Mouse (Mus musculus) urinary bladder, postnatal 25 days (tissue): ENCODE measurements around the gene Iqsec3.

Experiments used
- DNase-seq: peaks from one replicate; pipeline ENCODE4 v3.0.0; 2022; ENCODE audit warnings: low spot score

The Iqsec3 gene

GRCm38 (mm10) chr6:121454549-121455494 is 18.7 kb downstream of the Iqsec3 start:
- DNase-seq, result no peak

DNA sequence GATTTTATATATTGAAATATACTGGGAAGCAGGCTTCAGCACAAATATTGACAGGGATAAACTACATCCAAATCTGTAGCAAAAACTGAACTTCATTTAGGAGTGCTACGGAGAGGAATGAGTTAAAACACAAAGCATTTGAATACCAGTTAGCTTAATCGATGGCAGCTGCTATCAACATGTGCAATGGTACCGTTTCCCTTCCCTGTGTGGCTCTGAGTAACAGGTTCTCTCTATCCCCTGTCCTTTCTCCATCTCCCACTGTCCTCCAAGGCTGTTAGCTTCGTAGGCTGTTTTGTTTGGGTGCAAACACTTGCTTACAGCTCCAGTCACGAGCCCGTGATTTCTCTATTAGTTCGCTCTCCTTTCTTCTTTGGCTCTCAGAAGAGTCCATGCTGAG is 19.7 kb downstream of the Iqsec3 start:
- DNase-seq, result no peak

GRCm38 (mm10) chr6:121451703-121452102 is 21.8 kb downstream of the Iqsec3 start:
- no peak for DNase-seq

- DNase-seq, result no peak
These were observed 32.7 kb downstream of the Iqsec3 start for GRCm38 (mm10) chr6:121440696-121441220.

DNA sequence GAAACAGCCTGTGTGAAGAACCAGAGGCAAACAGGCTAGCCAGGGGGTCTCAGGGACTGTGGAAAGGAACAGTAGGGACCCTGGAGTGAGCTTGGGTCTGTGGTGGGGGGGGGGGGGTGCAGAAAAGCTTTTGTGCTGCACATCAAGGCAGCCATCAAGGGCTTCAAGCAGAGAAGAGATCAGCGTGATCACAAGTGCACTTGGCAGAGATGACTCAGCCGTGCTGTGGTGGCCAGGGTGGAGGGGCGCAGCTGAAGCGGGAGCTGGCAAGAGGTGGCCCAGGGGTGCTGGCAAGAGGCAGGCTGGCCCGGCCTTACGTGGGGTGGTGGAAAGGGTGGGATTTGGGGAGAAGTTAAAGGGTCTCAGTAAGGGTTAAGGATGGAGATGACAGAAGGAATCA is 48.6 kb downstream of the Iqsec3 start:
- no peak for DNase-seq

GRCm38 (mm10) chr6:121424403-121424802 is 49.1 kb downstream of the Iqsec3 start:
- no peak for DNase-seq

DNA sequence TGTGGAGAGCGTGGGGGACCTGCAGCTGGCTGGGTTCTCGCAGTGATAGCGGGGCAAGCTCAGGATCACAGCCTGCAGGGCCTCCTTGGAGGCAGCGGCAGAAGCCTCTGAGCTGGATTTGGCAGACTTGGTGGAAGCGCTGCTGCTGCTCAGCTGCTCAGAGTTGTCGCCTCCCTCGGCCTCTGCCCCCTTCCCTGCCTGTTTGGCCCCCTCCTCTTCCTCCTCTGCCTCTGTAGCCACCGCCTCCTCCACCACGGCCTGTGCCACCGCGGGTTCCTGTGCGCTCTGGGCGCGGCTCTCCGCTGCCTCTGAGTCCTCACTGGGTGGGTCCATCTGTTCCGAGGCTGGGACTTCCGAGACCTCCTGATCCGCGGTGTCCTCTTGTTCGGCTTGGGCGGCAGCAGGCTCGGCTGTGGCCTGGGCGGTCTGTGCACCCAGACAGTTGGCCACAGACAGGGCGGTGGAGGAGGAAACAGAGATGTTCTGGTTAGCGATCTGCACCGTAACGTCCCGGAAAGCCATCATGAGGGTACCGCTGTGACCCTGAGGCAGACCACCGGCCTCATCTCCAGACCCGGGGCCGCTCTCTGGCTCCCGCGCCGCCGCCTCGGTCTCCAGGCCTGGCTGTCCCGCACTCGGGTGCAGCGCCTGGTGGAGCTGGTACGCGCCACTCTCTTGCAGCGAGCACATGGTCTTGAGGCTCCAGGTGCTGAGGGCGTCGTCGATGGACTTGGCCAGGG is 60.8 kb downstream of the Iqsec3 start:
- DNase-seq, result no peak

GRCm38 (mm10) chr6:121407571-121408011 is 65.9 kb downstream of the Iqsec3 start:
- no peak for DNase-seq

DNA sequence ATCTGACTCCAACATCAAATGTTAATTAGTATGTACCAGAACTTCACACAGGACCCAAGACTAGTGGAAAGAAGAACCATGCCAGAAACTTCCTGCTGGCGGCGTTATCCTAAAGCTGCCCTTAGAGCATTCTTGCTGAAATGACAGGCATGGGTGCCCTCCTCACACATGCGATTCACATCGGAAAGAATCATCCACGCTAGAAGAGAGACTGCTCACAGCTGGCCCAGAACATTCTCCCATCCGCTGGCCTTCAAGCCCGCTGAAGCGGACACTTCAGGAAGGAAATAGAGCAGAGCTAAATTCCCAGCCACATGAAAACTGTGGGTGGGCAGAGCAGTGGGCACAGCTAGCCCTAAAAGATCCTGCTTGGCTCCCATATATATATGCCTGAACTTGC is 68.2 kb downstream of the Iqsec3 start:
- DNase-seq, result no peak

- no peak for DNase-seq
These were observed 70.7 kb downstream of the Iqsec3 start for GRCm38 (mm10) chr6:121402661-121403244.

- DNase-seq, result no peak
These were observed 71.4 kb downstream of the Iqsec3 start for GRCm38 (mm10) chr6:121401826-121402660.

- no peak for DNase-seq
These were observed 72.3 kb downstream of the Iqsec3 start for GRCm38 (mm10) chr6:121401140-121401539.

DNA sequence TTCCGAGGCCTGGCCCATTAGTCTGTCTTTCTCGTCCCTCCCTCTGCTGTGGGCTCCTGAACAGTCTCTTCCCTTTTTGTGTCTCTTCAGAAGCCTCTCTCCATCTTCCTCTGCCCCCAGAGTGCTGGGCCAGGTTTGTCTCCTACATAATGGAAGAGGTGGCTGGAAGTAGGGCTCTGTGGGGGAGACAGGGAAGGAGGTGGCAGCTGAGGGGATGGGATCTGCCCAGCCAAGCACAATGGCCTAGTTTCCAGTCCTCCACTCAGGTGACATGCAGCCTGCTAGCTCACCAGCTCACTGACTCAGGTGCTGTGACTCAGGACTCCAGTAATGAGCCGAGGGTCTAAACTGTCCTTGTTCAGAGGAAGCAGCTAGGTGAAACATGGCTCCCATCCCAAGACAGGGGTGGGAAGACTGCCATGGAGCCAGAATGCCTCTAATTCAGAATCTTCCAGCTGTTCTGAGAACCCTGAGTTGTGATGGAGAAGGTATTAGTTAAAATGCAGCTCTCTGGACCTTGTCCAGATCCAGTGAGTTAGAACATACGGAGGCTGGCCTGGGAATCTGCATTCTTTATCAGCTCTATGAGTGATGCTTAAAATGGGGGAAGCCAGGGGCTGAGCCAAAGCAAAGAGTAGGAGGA is 80.7 kb downstream of the Iqsec3 start:
- DNase-seq, result no peak

- DNase-seq, result no peak
These were observed 88.1 kb downstream of the Iqsec3 start for GRCm38 (mm10) chr6:121385397-121385796.

- DNase-seq, result no peak
These were observed 91.4 kb downstream of the Iqsec3 start for GRCm38 (mm10) chr6:121382071-121382470.

DNA sequence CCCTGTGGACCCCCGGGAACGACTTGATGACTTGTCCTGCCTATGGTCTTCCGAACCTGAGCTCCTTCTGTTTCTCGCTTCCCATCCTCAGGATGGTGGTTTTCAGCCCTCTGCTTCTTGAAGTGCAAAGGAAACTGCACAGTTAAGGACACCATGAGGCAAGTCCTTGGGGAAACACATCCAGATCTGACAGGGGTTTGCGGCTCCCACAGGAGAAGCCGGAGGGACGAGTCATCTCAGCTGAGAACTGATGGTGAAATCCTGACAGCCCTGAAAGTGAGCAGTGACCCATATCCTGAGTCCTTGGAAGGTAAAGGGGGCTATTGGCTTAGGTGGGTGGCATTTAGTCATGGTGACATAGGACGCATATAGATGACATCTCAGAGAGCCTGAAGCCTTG is 92.9 kb downstream of the Iqsec3 start:
- no peak for DNase-seq

GRCm38 (mm10) chr6:121378256-121378655 is 95.2 kb downstream of the Iqsec3 start:
- no peak for DNase-seq

- DNase-seq, result no peak
These were observed 97.3 kb downstream of the Iqsec3 start for GRCm38 (mm10) chr6:121376159-121376558.

DNA sequence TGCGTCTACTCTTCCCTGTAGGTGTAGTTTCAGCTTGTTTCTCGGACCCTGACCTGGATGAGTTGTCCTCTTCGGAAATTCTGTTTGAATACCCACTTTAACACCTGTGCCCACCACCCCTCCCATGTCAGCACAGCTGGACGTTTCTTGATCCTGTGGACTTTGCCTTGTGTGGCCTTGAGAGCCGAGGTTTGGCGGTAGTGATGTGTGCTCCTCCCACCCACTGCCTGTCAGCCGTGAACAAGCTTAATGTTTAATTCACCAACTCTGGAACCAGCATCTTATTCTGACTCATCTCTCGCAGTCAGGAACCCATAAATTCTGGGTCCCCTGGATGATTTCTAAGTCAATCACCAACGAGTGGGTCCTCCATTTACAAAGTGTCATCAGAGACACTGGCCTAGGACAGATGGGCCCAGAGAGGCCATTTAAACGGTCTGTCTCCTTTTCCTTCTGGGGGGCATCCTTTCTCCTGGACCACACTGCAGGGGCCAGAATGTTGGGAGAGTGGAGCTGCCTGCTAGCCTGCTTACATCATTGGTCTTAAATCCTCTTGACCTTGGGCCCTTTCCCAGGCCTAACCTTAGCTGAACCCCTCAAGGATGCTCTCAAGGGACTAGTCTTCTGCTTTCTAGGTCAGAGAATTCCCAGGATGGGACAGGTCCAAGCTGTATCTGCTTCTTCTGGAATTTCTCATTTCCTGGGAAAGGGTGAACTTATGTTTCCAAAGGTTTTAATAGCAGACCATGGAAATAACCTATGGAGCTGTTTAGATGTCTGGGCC is 102.1 kb downstream of the Iqsec3 start:
- no peak for DNase-seq

- no peak for DNase-seq
These were observed 106.4 kb downstream of the Iqsec3 start for GRCm38 (mm10) chr6:121367099-121367498.
